7 mouse cellular contexts compared by ENCODE assay signal in genomic region chr4:155320281-155321244, GRCm38 (mm10). TPM values are rescaled to one million over a fixed set of nuclear protein-coding genes. Genes with fewer than 3 reads are reported as not detected.
DNase-seq lines count a peak whose midpoint lies in the region; ATAC-seq and TF ChIP-seq lines count a peak whose summit lies in the region.

No protein-coding gene starts in this region.

- no peak for TF ChIP-seq POLR2A in testis, adult 2 months (IDR thresholded peaks at IDR 0.05; ENCODE audit: control insufficient read depth, low read depth, low read length)

- 0 out of 2 replicates have a peak overlapping the region, but pooled peaks have one; percentile 2 for H3K4me2 ChIP-seq in embryonic facial prominence, embryonic 14.5 days (ENCODE audit: low read depth, low read length)
- no peak overlapping the region for H3K4me2 ChIP-seq in lung, postnatal 0 days (replicated peaks; ENCODE audit: low read depth, low read length)

- TF ChIP-seq EP300 in lung, postnatal 0 days (IDR thresholded peaks at IDR 0.05), result no peak

- DNase-seq in testis, postnatal 14 days (ENCODE audit: low spot score), result no peak
- DNase-seq in adrenal gland, postnatal 36 days, result peak; percentile 33 to 71
- peak; percentile 79 for DNase-seq in embryonic facial prominence, embryonic 14.5 days (ENCODE audit: low spot score)
- DNase-seq in lung, postnatal 0 days (ENCODE audit: low spot score), result peak; percentile 85
- DNase-seq in retina, postnatal 7 days (ENCODE audit: low read depth, low spot score), result peak; percentile 71

- no peaks in the 10 kb centered on the region for H3K36me3 ChIP-seq in testis, adult 2 months (ENCODE audit: control insufficient read depth, insufficient read depth, low read length)
- H3K36me3 ChIP-seq in embryonic facial prominence, embryonic 14.5 days (ENCODE audit: control insufficient read depth, insufficient read depth, low read length), result no peaks in the 10 kb centered on the region
- H3K36me3 ChIP-seq in lung, postnatal 0 days (ENCODE audit: insufficient read depth, low read length), result no peaks in the 10 kb centered on the region

- TF ChIP-seq CTCF in testis, adult 2 months (IDR thresholded peaks at IDR 0.05; ENCODE audit: control insufficient read depth, insufficient read depth, insufficient replicate concordance, low read depth, low read length), result peak; percentile 67; the same call in 1 of the 2 replicates
- peak; percentile 80 for TF ChIP-seq CTCF in lung, postnatal 0 days (IDR thresholded peaks at IDR 0.05)

- H3K4me1 ChIP-seq in testis, adult 2 months (ENCODE audit: control insufficient read depth, insufficient read depth, low read length), result peaks cover 2% of the 10 kb centered on the region; the same call in 1 of the 2 replicates
- no peaks in the 10 kb centered on the region for H3K4me1 ChIP-seq in embryonic facial prominence, embryonic 14.5 days (ENCODE audit: control insufficient read depth, insufficient read depth, low read length)
- 0 out of 2 replicates have a peak, but pooled peaks cover 4% of the 10 kb centered on the region for H3K4me1 ChIP-seq in lung, postnatal 0 days (ENCODE audit: insufficient read depth, low read depth, low read length)

- WGBS in embryonic facial prominence, embryonic 14.5 days, result 55% methylated on average over 15 of the region's 15 CpGs
- 50% methylated on average over 15 of the region's 15 CpGs for WGBS in lung, postnatal 0 days

- peak; percentile 82 for ATAC-seq in embryonic facial prominence, embryonic 14.5 days (ENCODE audit: low read depth)
- peak; percentile 68 for ATAC-seq in inflammation-experienced regulatory T-cells, adult 6 months
- ATAC-seq in lung, postnatal 0 days, result peak; percentile 76

- no peaks in the 10 kb centered on the region for H3K27me3 ChIP-seq in testis, adult 2 months (ENCODE audit: control insufficient read depth, insufficient read depth, low read length)
- H3K27me3 ChIP-seq in embryonic facial prominence, embryonic 14.5 days (replicated peaks; ENCODE audit: control insufficient read depth, insufficient read depth, low read length), result no peaks in the 10 kb centered on the region
- H3K27me3 ChIP-seq in lung, postnatal 0 days (replicated peaks; ENCODE audit: insufficient read depth, low read length), result no peaks in the 10 kb centered on the region

- no peak overlapping the region for H3K27ac ChIP-seq in testis, adult 2 months (ENCODE audit: control insufficient read depth, insufficient read depth, low read depth, low read length)
- H3K27ac ChIP-seq in embryonic facial prominence, embryonic 14.5 days (replicated peaks; ENCODE audit: low read depth, low read length), result no peak overlapping the region
- no peak overlapping the region for H3K27ac ChIP-seq in lung, postnatal 0 days (ENCODE audit: low read length)

- H3K9ac ChIP-seq in embryonic facial prominence, embryonic 14.5 days (ENCODE audit: low read depth, low read length), result no peak overlapping the region
- H3K9ac ChIP-seq in lung, postnatal 0 days (replicated peaks; ENCODE audit: low read depth), result no peak overlapping the region

- no peaks in the 10 kb centered on the region for H3K9me3 ChIP-seq in embryonic facial prominence, embryonic 14.5 days (ENCODE audit: control insufficient read depth, low read length)
- no peaks in the 10 kb centered on the region for H3K9me3 ChIP-seq in lung, postnatal 0 days (ENCODE audit: low read length)

- no peak overlapping the region for H3K4me3 ChIP-seq in testis, adult 2 months (ENCODE audit: control insufficient read depth, low read depth, low read length)
- no peak overlapping the region for H3K4me3 ChIP-seq in embryonic facial prominence, embryonic 14.5 days (ENCODE audit: low read depth, low read length)
- no peak overlapping the region for H3K4me3 ChIP-seq in lung, postnatal 0 days (ENCODE audit: low read depth, low read length)

RNA-seq across cellular contexts. Expression of gene Prkcz, which starts 40.6 kb away (rescaled TPM):
- 16.5 and 21.1 TPM in 2 replicates for polyA plus RNA-seq in testis, adult 2 months (2012; rRNA removed)
- total RNA-seq in adrenal gland, postnatal 36 days (2021), result 1 to 10 TPM; 3.4 to 4.3 TPM
- polyA plus RNA-seq in embryonic facial prominence, embryonic 14.5 days (2014; fragmentation: Nextera tagmentation; extraction: Ambion mirVana), result 9.8 and 10.2 TPM in 2 replicates
- polyA plus RNA-seq in inflammation-experienced regulatory T-cells, adult 6 months (2017; shearing (Covaris generic)), result 10 to 100 TPM in 2 of 3 experiments, 1 to 10 TPM in 1; 9.8 to 14.1 (median 11.4) TPM
- 23.4 and 33.7 TPM in 2 replicates for polyA plus RNA-seq in lung, postnatal 0 days (2015; fragmentation: Nextera tagmentation; extraction: Ambion mirVana)
